Mouse (Mus musculus) thymus, adult 2 months (tissue): Measurements from ENCODE around the gene Samm50.

Source experiments
- CTCF ChIP-seq: fragments of 200-500 bp; IDR thresholded peaks from 2 replicates; pipeline ENCODE4 v1.5.1; 2012; ENCODE audit warnings: mild to moderate bottlenecking, control low read depth, low read length, moderate library complexity, borderline replicate concordance; ENCODE audit not compliant: control insufficient read depth, poor library complexity, insufficient read depth; ENCODE audit errors: extremely low read depth
- POLR2A ChIP-seq: fragments of 200-500 bp; IDR thresholded peaks from 2 replicates; pipeline ENCODE4 v1.6.1; 2012; ENCODE audit warnings: mild to moderate bottlenecking, low read length, control low read depth, moderate library complexity; ENCODE audit not compliant: control insufficient read depth, poor library complexity, insufficient read depth; ENCODE audit errors: extremely low read depth

- peak; percentile 92 for TF ChIP-seq CTCF
- no peak for TF ChIP-seq POLR2A
Observed at GRCm38 (mm10) chr15:84212031-84212755, 20.2 kb downstream of the Samm50 start.
